ENCODE assay signal across 7 mouse cellular contexts in genomic region chr10:128084160-128084559, GRCm38 (mm10). TPM values are rescaled to one million over a fixed set of nuclear protein-coding genes. Genes with fewer than 3 reads are reported as not detected.
DNase-seq lines count a peak whose midpoint lies in the region; ATAC-seq and TF ChIP-seq lines count a peak whose summit lies in the region.

No protein-coding gene starts in this region.

- DNase-seq in spleen, adult 2 months (ENCODE audit: low read depth in 1 of 2, low spot score in 2 of 2): no peak
- DNase-seq in spleen, postnatal 14 days (ENCODE audit: low spot score in 2 of 2): no peak
- DNase-seq in left cerebral cortex, postnatal 10 days (ENCODE audit: extremely low spot score in 1 of 2, low spot score in 2 of 2): no peak
- DNase-seq in layer of hippocampus, postnatal 10 days (ENCODE audit: low spot score in 2 of 2): no peak

- WGBS in spleen, adult 2 months: 3% methylated on average over 3 of the region's 3 CpGs
- WGBS in limb, embryonic 12.5 days: 3% methylated on average over 3 of the region's 3 CpGs
- WGBS in stomach, embryonic 16.5 days: 2% methylated on average over 3 of the region's 3 CpGs

- H3K36me3 ChIP-seq in spleen, adult 2 months (ENCODE audit: control insufficient read depth, insufficient read depth, low read length): peaks cover 37% of the 10 kb centered on the region
- H3K36me3 ChIP-seq in limb, embryonic 12.5 days: peaks cover 49% of the 10 kb centered on the region
- peaks cover 35% of the 10 kb centered on the region for H3K36me3 ChIP-seq in stomach, embryonic 16.5 days (ENCODE audit: control insufficient read depth, insufficient read depth, low read length)

- no peaks in the 10 kb centered on the region for H3K9me3 ChIP-seq in limb, embryonic 12.5 days
- H3K9me3 ChIP-seq in stomach, embryonic 16.5 days (replicated peaks; ENCODE audit: control insufficient read depth, low read length): no peaks in the 10 kb centered on the region

- ATAC-seq in limb, embryonic 12.5 days (ENCODE audit: insufficient number of reproducible peaks, insufficient read depth, low FRiP score, low TSS enrichment, low read depth): no peak
- no peak for ATAC-seq in stomach, embryonic 16.5 days (ENCODE audit: insufficient read depth, low FRiP score)

- peak overlapping the region; percentile 97 for H3K9ac ChIP-seq in limb, embryonic 12.5 days (replicated peaks)
- H3K9ac ChIP-seq in stomach, embryonic 16.5 days (ENCODE audit: low read length): peak overlapping the region; percentile 92

- H3K4me2 ChIP-seq in limb, embryonic 12.5 days: peak overlapping the region; percentile 96
- H3K4me2 ChIP-seq in stomach, embryonic 16.5 days (ENCODE audit: low read depth, low read length): peak overlapping the region; percentile 67

- no peaks in the 10 kb centered on the region for H3K27me3 ChIP-seq in spleen, adult 2 months (ENCODE audit: control insufficient read depth, insufficient read depth, low read length)
- H3K27me3 ChIP-seq in limb, embryonic 12.5 days: no peaks in the 10 kb centered on the region
- H3K27me3 ChIP-seq in stomach, embryonic 16.5 days (ENCODE audit: control insufficient read depth, insufficient read depth, low read length): no peaks in the 10 kb centered on the region

- H3K4me1 ChIP-seq in spleen, adult 2 months (ENCODE audit: control insufficient read depth, insufficient read depth, insufficient read length): 0 out of 2 replicates have a peak, but pooled peaks cover 3% of the 10 kb centered on the region
- peaks cover 2% of the 10 kb centered on the region; the same call in 1 of the 2 replicates for H3K4me1 ChIP-seq in embryonic fibroblast, embryonic 13.5 days (ENCODE audit: control insufficient read depth, insufficient read depth, low read length)
- H3K4me1 ChIP-seq in limb, embryonic 12.5 days (replicated peaks): peaks cover 16% of the 10 kb centered on the region
- peaks cover 13% of the 10 kb centered on the region for H3K4me1 ChIP-seq in stomach, embryonic 16.5 days (ENCODE audit: control insufficient read depth, insufficient read depth, low read length)

- peak overlapping the region; percentile 93 for H3K4me3 ChIP-seq in spleen, adult 2 months (ENCODE audit: extremely low read depth, insufficient read depth, insufficient read length)
- H3K4me3 ChIP-seq in embryonic fibroblast, embryonic 13.5 days (ENCODE audit: insufficient read depth, low read length): peak overlapping the region; percentile 93
- peak overlapping the region; percentile 96 for H3K4me3 ChIP-seq in limb, embryonic 12.5 days (replicated peaks)
- peak overlapping the region; percentile 82 for H3K4me3 ChIP-seq in stomach, embryonic 16.5 days (replicated peaks; ENCODE audit: low read length)

- no peak overlapping the region for H3K27ac ChIP-seq in spleen, adult 2 months (ENCODE audit: insufficient read depth, low read length)
- H3K27ac ChIP-seq in embryonic fibroblast, embryonic 13.5 days (ENCODE audit: insufficient read depth, low read length): no peak overlapping the region
- H3K27ac ChIP-seq in limb, embryonic 12.5 days: peak overlapping the region; percentile 73; the same call in 1 of the 2 replicates
- H3K27ac ChIP-seq in stomach, embryonic 16.5 days (ENCODE audit: low read length): peak overlapping the region; percentile 79

- intact Hi-C loops in left cerebral cortex, postnatal 10 days (cut with DNase I): no loop called here

- TF ChIP-seq POLR2A in spleen, adult 2 months (IDR thresholded peaks at IDR 0.05; ENCODE audit: low read depth, low read length): no peak
- 0 out of 2 replicates have a peak, but pooled peaks have one; percentile 3 for TF ChIP-seq POLR2A in embryonic fibroblast, embryonic 13.5 days (IDR thresholded peaks at IDR 0.05; ENCODE audit: low read depth, low read length)

- no peak for TF ChIP-seq CTCF in spleen, adult 2 months (IDR thresholded peaks at IDR 0.05; ENCODE audit: extremely low read depth, insufficient read depth, insufficient read length, insufficient replicate concordance)
- no peak for TF ChIP-seq CTCF in embryonic fibroblast, embryonic 13.5 days (IDR thresholded peaks at IDR 0.05; ENCODE audit: borderline replicate concordance, insufficient read depth, low read length)

RNA-seq across cellular contexts. Expression of gene Atp5b, which starts 1.1 kb away (rescaled TPM):
- 803 and 1,529 TPM in 2 replicates for polyA plus RNA-seq in spleen, adult 2 months (2012; rRNA removed)
- polyA plus RNA-seq in embryonic fibroblast, embryonic 13.5 days (2011; ENCODE audit: insufficient read length, low read depth, missing spikeins): 979 and 1,112 TPM in 2 replicates
- 2,018 and 2,026 TPM in 2 replicates for polyA plus RNA-seq in limb, embryonic 12.5 days (2016; fragmentation: Nextera tagmentation; extraction: Ambion mirVana)
- 2,507 and 2,568 TPM in 2 replicates for polyA plus RNA-seq in stomach, embryonic 16.5 days (2015; fragmentation: Nextera tagmentation; extraction: Ambion mirVana)
- 1,000 to 10,000 TPM; 1,572 to 1,686 TPM for total RNA-seq in left cerebral cortex, postnatal 10 days (2021)
- total RNA-seq in layer of hippocampus, postnatal 10 days (2021): 1,000 to 10,000 TPM; 1,650 to 1,701 TPM

RNA-seq across cellular contexts. Expression of gene Baz2a, which starts 7.2 kb away (rescaled TPM):
- polyA plus RNA-seq in spleen, adult 2 months (2012; rRNA removed): 39.0 and 43.3 TPM in 2 replicates
- polyA plus RNA-seq in embryonic fibroblast, embryonic 13.5 days (2011; ENCODE audit: insufficient read length, low read depth, missing spikeins): 32.4 and 36.8 TPM in 2 replicates
- 8.6 and 9.5 TPM in 2 replicates for polyA plus RNA-seq in limb, embryonic 12.5 days (2016; fragmentation: Nextera tagmentation; extraction: Ambion mirVana)
- polyA plus RNA-seq in stomach, embryonic 16.5 days (2015; fragmentation: Nextera tagmentation; extraction: Ambion mirVana): 8.3 and 10.0 TPM in 2 replicates
- total RNA-seq in left cerebral cortex, postnatal 10 days (2021): 10 to 100 TPM; 29.5 to 31.3 TPM
- 10 to 100 TPM; 32.0 to 35.1 TPM for total RNA-seq in layer of hippocampus, postnatal 10 days (2021)

RNA-seq across cellular contexts. Expression of gene Ptges3, which starts 25.4 kb away (rescaled TPM):
- polyA plus RNA-seq in spleen, adult 2 months (2012; rRNA removed): 20.2 and 59.3 TPM in 2 replicates
- polyA plus RNA-seq in embryonic fibroblast, embryonic 13.5 days (2011; ENCODE audit: insufficient read length, low read depth, missing spikeins): 270 and 308 TPM in 2 replicates
- polyA plus RNA-seq in limb, embryonic 12.5 days (2016; fragmentation: Nextera tagmentation; extraction: Ambion mirVana): 567 and 594 TPM in 2 replicates
- 374 and 406 TPM in 2 replicates for polyA plus RNA-seq in stomach, embryonic 16.5 days (2015; fragmentation: Nextera tagmentation; extraction: Ambion mirVana)
- total RNA-seq in left cerebral cortex, postnatal 10 days (2021): 100 to 1,000 TPM; 149 to 156 TPM
- total RNA-seq in layer of hippocampus, postnatal 10 days (2021): 100 to 1,000 TPM; 166 to 168 TPM

RNA-seq across cellular contexts. Expression of gene Naca, which starts 48.8 kb away (rescaled TPM):
- 124 and 171 TPM in 2 replicates for polyA plus RNA-seq in spleen, adult 2 months (2012; rRNA removed)
- polyA plus RNA-seq in embryonic fibroblast, embryonic 13.5 days (2011; ENCODE audit: insufficient read length, low read depth, missing spikeins): 887 and 940 TPM in 2 replicates
- 916 and 923 TPM in 2 replicates for polyA plus RNA-seq in limb, embryonic 12.5 days (2016; fragmentation: Nextera tagmentation; extraction: Ambion mirVana)
- 625 and 721 TPM in 2 replicates for polyA plus RNA-seq in stomach, embryonic 16.5 days (2015; fragmentation: Nextera tagmentation; extraction: Ambion mirVana)
- 100 to 1,000 TPM; 351 to 355 TPM for total RNA-seq in left cerebral cortex, postnatal 10 days (2021)
- total RNA-seq in layer of hippocampus, postnatal 10 days (2021): 100 to 1,000 TPM; 350 to 389 TPM

Comparison
In these comparisons a context has a peak if more than half of its experiments do, and no peak if none do; other contexts are left out.
1. H3K27ac ChIP-seq: peak in limb, embryonic 12.5 days (single experiment) and stomach, embryonic 16.5 days (single experiment); none in spleen, adult 2 months (single experiment) and embryonic fibroblast, embryonic 13.5 days (single experiment).
2. Peak in every context shown above with its lines, with median percentiles within 50 percentile points of each other: H3K4me3 ChIP-seq.